Mouse (Mus musculus): ENCODE measurements around the gene Prkg1.

- no peak for TF ChIP-seq CTCF (IDR thresholded peaks at IDR 0.05; ENCODE audit: control insufficient read depth, insufficient read depth, low read length)
- no peak for TF ChIP-seq POLR2A (IDR thresholded peaks at IDR 0.05; ENCODE audit: borderline replicate concordance, control insufficient read depth, low read depth, low read length)
Measured at GRCm38 (mm10) chr19:31613146-31613545, 151.7 kb downstream of the Prkg1 start.

Data from bone marrow, adult 2 months (tissue).